Mouse (Mus musculus) limb, embryonic 14.5 days (tissue): ENCODE results near the gene Lrp6. TPM values are rescaled to one million over a fixed set of nuclear protein-coding genes. Genes with fewer than 3 reads are reported as not detected.

ENCODE experiments used
- ATAC-seq: fragments of 200-750 bp; cut with Nextera tagmentation; 2 replicates; pipeline ENCODE4 v1.8.0; 2017; ENCODE audit warnings: low read depth, moderate number of reproducible peaks, moderate TSS enrichment; ENCODE audit not compliant: low FRiP score
- DNase-seq: peaks from one replicate; pipeline ENCODE4 v3.0.0-alpha.2; 2015; ENCODE audit warnings: low spot score
- H3K27ac ChIP-seq: fragments of 300-500 bp; sonication (generic); replicated peaks from 2 replicates; pipeline ENCODE4 v1.5.1; 2014; ENCODE audit warnings: low read depth, mild to moderate bottlenecking, low read length, moderate library complexity, mixed read lengths
- H3K27me3 ChIP-seq: fragments of 300-500 bp; sonication (generic); 2 replicates; pipeline ENCODE4 v1.6.1; 2014; ENCODE audit warnings: low read length, mixed read lengths; ENCODE audit not compliant: control insufficient read depth, insufficient read depth
- H3K36me3 ChIP-seq: fragments of 300-500 bp; sonication (generic); 2 replicates; pipeline ENCODE4 v1.6.1; 2014; ENCODE audit warnings: mild to moderate bottlenecking, low read length, moderate library complexity, mixed read lengths; ENCODE audit not compliant: control insufficient read depth, insufficient read depth
- H3K4me1 ChIP-seq: fragments of 300-500 bp; sonication (generic); 2 replicates; pipeline ENCODE4 v1.6.1; 2014; ENCODE audit warnings: antibody characterized with exemption, low read length, mixed read lengths; ENCODE audit not compliant: control insufficient read depth, insufficient read depth
- H3K4me2 ChIP-seq: fragments of 300-500 bp; sonication (generic); replicated peaks from 2 replicates; pipeline ENCODE4 v1.6.1; 2014; ENCODE audit warnings: low read depth, mild to moderate bottlenecking, low read length, moderate library complexity; ENCODE audit not compliant: severe bottlenecking
- H3K4me3 ChIP-seq: fragments of 300-500 bp; sonication (generic); replicated peaks from 2 replicates; pipeline ENCODE4 v1.5.1; 2014; ENCODE audit warnings: low read length
- H3K9ac ChIP-seq: fragments of 300-500 bp; sonication (generic); 2 replicates; pipeline ENCODE4 v1.6.1; 2014; ENCODE audit warnings: mild to moderate bottlenecking, low read depth, low read length, moderate library complexity; ENCODE audit not compliant: severe bottlenecking
- H3K9me3 ChIP-seq: fragments of 300-500 bp; sonication (generic); 2 replicates; pipeline ENCODE4 v1.6.1; 2016; ENCODE audit warnings: low read length; ENCODE audit not compliant: control insufficient read depth
- POLR2A ChIP-seq: fragments of 200-500 bp; IDR thresholded peaks from 2 replicates; pipeline ENCODE4 v1.8.0; 2012; ENCODE audit warnings: inconsistent platforms, mild to moderate bottlenecking, moderate library complexity, borderline replicate concordance; ENCODE audit not compliant: insufficient read depth, insufficient read length; ENCODE audit errors: extremely low read depth
- WGBS: fragments of 180-500 bp; shearing (Covaris S2); extraction: QIAGEN DNeasy Blood & Tissue Kit; methylation state at CpG from one replicate; pipeline ENCODE4 v1.1.7; 2014; 5-methylcytosine and 5-hydroxymethylcytosine counted together
- polyA plus RNA-seq, 2 experiments: library from polyadenylated mRNA; depleted of rRNA in 1 of 2; stranded (reverse) in 1 of 2; unstranded in 1 of 2; fragments of >200 nt; fragmentation: Nextera tagmentation in 1 of 2; extraction: Ambion mirVana in 1 of 2; gene quantifications; 2 replicates each; pipeline versions ENCODE4 v1.2.1 to v1.2.3; 2012 to 2014

The Lrp6 gene
- polyA plus RNA-seq, 2 experiments: 39.5 to 42.7 TPM

DNA sequence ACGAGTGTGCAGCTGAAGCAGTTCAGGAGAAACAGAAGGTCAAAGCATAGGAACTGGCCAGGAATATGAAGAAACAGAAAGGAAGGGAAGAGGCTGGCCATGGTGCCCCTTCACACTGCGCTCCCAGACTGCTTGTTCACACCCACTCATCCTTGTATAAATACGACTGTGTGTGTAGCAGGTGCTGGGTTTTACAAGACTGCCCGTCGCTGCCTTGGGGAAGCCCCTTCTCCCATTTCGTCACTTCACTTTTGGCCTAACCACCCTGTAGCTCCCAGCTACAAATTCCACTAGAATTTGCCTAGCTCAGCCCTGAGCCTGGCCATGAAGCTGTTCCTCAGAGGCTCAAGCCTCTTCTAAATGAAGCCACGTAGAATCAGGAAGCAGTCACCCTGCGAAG lies 146.4 kb downstream of the Lrp6 start:
- Histone ChIP-seq H3K27ac (no peak overlapping the region), H3K27me3 (no peaks in the 10 kb centered on the region), H3K4me3 (no peak overlapping the region), H3K9me3 (no peaks in the 10 kb centered on the region), H3K4me1 (no peaks in the 10 kb centered on the region), H3K4me2 (no peak overlapping the region), H3K9ac (no peak overlapping the region), H3K36me3 (no peaks in the 10 kb centered on the region)
- WGBS: 46% methylated on average over 8 of the region's 8 CpGs
- DNase-seq (no peak), ATAC-seq (no peak)
- no peak for TF ChIP-seq POLR2A

DNA sequence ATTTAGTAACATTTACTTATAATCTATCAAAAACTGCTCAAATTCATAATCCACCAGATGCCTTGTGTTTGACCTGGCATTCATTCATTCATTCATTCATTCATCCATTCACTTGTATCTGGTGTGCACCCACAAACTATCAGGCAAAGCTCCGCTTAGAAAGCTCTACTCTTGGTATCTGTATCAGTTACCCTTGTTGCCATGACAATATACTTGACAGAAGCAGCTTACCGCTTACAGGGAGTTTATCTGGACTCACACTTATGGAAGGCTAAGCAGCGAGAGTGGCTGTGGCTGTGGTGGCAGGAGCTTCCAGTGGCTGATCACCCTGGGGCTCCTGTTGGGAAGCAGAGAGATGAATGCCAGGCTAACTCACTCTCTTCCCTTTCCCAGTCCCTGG lies 148.9 kb downstream of the Lrp6 start:
- Histone ChIP-seq H3K9ac (no peak overlapping the region), H3K4me3 (no peak overlapping the region), H3K9me3 (no peaks in the 10 kb centered on the region), H3K27me3 (no peaks in the 10 kb centered on the region), H3K4me1 (no peaks in the 10 kb centered on the region), H3K27ac (no peak overlapping the region), H3K36me3 (no peaks in the 10 kb centered on the region), H3K4me2 (no peak overlapping the region)
- no peak for ATAC-seq
- WGBS: 81% methylated on average over 3 of the region's 3 CpGs
- TF ChIP-seq POLR2A: no peak
- DNase-seq: no peak

DNA sequence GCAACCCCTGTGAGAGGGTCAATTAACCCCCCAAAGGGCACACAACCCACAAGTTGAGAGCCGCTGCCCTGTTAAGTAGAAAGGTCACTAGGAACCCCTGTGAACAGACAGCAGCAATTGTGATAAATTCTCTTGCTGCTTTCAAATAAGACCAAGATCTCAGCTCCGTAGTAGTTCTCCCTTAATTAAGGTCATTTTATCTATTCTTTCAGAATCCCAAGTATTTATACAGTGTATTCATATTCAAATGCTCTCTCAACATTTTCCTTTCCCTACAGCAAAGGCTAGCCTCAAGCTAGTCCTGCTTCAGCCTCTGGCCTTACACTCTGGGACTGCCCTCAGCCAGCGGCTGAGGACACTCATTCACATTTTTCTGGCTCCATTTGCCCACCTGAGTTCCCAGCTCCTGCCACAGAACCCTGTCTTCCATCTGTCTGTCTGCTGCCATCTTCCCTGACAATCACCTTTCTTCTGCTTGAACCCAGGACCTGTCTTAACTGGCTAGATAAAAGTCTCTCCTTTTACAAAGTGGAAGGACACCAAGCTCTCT lies 150.1 kb downstream of the Lrp6 start:
- no peak overlapping the region for H3K9ac ChIP-seq
- ATAC-seq: no peak
- WGBS: 61% methylated on average over 3 of the region's 3 CpGs

DNA sequence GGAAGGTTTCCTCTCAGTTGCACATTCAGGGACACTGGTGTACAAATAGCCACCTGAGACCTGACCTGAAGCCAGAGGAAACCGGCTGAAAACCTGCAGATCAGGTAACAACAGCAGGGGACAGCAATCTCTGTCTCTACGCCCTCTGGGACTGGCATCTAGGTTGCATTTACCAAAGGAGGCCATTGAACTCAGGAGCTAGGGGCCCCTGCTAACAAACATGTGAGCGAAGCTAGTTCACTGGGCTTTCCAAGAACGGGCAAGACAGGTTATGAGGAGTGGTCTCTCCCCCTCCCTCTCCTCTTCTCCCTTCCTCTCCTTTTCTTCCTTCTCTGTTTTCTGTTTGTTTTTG lies 152.3 kb downstream of the Lrp6 start:
- ATAC-seq (no peak), DNase-seq (no peak)

More for the DNA sequence above, 150.1 kb downstream of the Lrp6 start:
- H3K27ac ChIP-seq: no peak overlapping the region
- no peak for DNase-seq
- no peaks in the 10 kb centered on the region for H3K27me3 ChIP-seq
- no peak for TF ChIP-seq POLR2A
- no peaks in the 10 kb centered on the region for H3K9me3 ChIP-seq
- no peak overlapping the region for H3K4me3 ChIP-seq
- no peaks in the 10 kb centered on the region for H3K4me1 ChIP-seq
- no peaks in the 10 kb centered on the region for H3K36me3 ChIP-seq
- no peak overlapping the region for H3K4me2 ChIP-seq

DNA sequence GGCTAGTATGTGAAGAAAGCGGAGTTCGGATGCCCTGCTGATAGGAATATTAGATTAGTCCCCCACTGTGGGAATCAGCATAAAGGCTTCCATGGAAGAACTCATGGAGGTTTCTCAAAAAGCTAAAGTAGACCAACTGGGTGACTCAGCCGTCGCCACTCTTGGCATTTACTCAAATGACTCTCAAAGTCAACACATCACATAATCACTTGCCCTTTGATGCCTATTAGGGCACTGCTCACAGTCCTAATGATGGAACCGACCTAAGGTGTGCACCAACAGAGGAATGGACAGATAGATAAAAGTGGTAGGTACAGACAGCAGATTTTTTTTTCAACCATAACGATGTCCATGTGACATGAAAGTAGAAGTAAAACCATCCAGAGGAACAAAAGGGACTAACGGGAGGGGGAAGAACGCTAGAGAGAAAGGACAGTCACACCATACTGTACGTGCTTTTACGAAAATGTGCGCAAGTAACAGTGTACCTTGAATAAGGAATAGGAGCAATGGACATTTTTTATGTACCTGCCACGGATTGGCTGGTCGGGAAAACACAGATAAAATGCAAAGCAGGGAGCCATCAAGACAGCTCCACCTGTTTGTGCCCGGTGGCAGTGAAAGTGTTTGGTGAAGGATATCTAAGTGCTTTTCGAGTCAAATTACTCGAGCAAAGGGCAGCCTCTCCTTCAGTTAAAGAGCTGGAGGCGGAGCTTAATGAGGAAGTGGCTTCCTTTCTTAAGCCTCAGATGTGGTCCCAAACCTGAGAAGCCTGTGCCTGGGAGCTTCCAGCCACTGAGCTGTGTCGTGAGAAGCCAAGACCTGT lies 152.8 kb downstream of the Lrp6 start:
- no peaks in the 10 kb centered on the region for H3K36me3 ChIP-seq
- no peaks in the 10 kb centered on the region for H3K4me1 ChIP-seq
- H3K27ac ChIP-seq: no peak overlapping the region
- whole genome bisulfite sequencing: 52% methylated on average over 18 of the region's 18 CpGs
- ATAC-seq (no peak), DNase-seq (no peak)
- no peaks in the 10 kb centered on the region for H3K27me3 ChIP-seq
- no peaks in the 10 kb centered on the region for H3K9me3 ChIP-seq
- no peak overlapping the region for H3K9ac ChIP-seq
- TF ChIP-seq POLR2A: no peak
- no peak overlapping the region for H3K4me2 ChIP-seq
- H3K4me3 ChIP-seq: no peak overlapping the region

More for the DNA sequence above, 152.3 kb downstream of the Lrp6 start:
- Histone ChIP-seq H3K4me3 (no peak overlapping the region), H3K36me3 (no peaks in the 10 kb centered on the region), H3K4me2 (no peak overlapping the region), H3K27ac (no peak overlapping the region), H3K9me3 (no peaks in the 10 kb centered on the region), H3K27me3 (no peaks in the 10 kb centered on the region), H3K9ac (no peak overlapping the region), H3K4me1 (no peaks in the 10 kb centered on the region)
- WGBS: 49% methylated on average over 4 of the region's 4 CpGs
- TF ChIP-seq POLR2A: no peak
